Mouse (Mus musculus): ENCODE data around the gene Bcdin3d. TPM values are rescaled to one million over a fixed set of nuclear protein-coding genes. Genes with fewer than 3 reads are reported as not detected.
A peak's percentile ranks its signal among the peaks of the same experiment; 100 is the strongest.

Bcdin3d gene
- polyA plus RNA-seq, 1 experiment from 2014 or later: 16.1 TPM

DNA sequence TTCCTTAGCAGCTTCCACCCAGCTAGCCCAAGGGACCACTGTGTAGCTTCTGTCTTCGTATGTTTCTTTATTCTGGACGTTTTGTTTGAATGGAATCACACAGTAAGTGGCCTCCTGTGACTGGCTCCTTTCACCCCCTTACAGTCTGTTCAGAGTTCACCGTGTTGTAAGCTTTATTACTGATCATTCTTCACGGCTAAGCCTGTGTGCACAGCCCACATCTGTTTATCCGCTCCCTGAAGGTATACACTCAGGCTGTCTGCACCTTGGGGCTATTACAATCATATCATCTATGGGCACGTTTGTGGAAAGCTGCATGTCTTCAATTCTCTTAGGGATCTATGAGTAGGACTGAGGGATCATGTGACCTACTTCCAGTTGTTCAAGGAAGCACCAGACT lies 29.0 kb downstream of the Bcdin3d start:
- Histone ChIP-seq H3K27ac (no peak overlapping the region), H3K4me1 (replicated peaks; ENCODE audit: insufficient read depth, low read length) (peaks cover 28% of the 10 kb centered on the region), H3K9me3 (replicated peaks; ENCODE audit: low read length) (no peaks in the 10 kb centered on the region), H3K9ac (ENCODE audit: low read depth, low read length) (no peak overlapping the region), H3K27me3 (ENCODE audit: insufficient read depth, low read length) (no peaks in the 10 kb centered on the region), H3K4me2 (ENCODE audit: low read length) (no peak overlapping the region), H3K36me3 (ENCODE audit: insufficient read depth, low read length) (no peaks in the 10 kb centered on the region), H3K4me3 (replicated peaks; ENCODE audit: low read depth, low read length) (no peak overlapping the region)
- ATAC-seq (replicated peaks; ENCODE audit: low FRiP score, low read depth) (no peak), DNase-seq (ENCODE audit: low spot score) (no peak)
- no peak for TF ChIP-seq CTCF (IDR thresholded peaks at IDR 0.05; ENCODE audit: low read depth)
- 63% methylated on average over 6 of the region's 6 CpGs for WGBS

DNA sequence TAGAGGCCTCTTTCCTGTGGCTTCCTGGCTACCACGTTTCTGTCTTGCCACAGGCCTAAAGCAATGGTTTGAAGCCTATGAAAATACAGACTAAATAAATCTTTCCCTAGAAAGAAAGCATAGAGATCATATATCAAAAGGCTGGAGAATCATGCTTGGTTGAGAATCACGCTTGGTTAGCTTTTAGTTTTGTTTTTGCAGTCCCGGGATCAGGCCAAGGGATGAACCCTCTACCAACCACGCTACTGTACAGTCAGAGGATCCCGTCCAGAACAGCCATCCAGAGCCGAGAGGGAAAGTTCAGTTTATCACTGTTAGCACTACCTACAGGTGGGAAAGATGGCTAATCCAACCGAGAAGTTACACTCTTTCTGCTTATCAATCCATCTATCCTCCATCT lies 32.2 kb downstream of the Bcdin3d start:
- peak; percentile 83 for DNase-seq (ENCODE audit: low spot score)

DNA sequence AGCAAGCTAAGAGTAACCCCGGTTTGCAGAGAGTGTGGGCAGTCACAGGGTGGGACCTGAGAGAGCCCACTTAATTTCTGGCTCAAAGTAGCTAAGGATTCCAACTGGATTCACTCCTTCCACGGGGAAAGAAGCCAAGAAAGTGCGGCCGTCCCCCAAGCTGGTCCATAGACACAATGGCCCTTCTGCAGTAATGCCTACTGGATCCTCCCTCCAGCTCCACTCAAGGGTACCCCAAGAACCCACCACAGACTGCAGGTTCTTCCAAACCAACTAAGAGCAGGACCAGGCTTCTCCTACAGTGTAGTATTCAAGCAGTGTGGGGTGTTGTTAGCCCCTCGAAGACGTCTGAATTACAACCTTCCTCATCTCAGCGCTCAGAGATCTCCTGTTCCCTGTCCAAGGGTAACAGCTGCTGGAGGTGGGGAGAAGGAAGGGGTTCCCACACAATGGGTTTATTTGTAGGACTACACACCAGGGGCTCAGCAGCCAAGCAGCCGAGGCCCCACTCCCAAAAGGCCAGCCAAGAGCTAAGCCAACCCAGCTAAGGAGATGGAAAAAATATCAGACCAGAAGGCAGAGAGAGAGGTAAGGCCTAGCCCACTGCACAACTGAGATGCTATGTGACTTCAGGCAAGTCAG lies 33.6 kb downstream of the Bcdin3d start:
- no peak for TF ChIP-seq CTCF (IDR thresholded peaks at IDR 0.05; ENCODE audit: low read depth)
- Histone ChIP-seq H3K27ac (peak overlapping the region; percentile 36; the same call in 1 of the 2 replicates), H3K4me3 (replicated peaks; ENCODE audit: low read depth, low read length) (no peak overlapping the region), H3K36me3 (ENCODE audit: insufficient read depth, low read length) (0 out of 2 replicates have a peak, but pooled peaks cover 3% of the 10 kb centered on the region), H3K27me3 (ENCODE audit: insufficient read depth, low read length) (no peaks in the 10 kb centered on the region), H3K9ac (ENCODE audit: low read depth, low read length) (no peak overlapping the region), H3K9me3 (replicated peaks; ENCODE audit: low read length) (no peaks in the 10 kb centered on the region), H3K4me1 (replicated peaks; ENCODE audit: insufficient read depth, low read length) (peaks cover 27% of the 10 kb centered on the region), H3K4me2 (ENCODE audit: low read length) (no peak overlapping the region)
- DNase-seq (ENCODE audit: low spot score): no peak
- no peak for ATAC-seq (replicated peaks; ENCODE audit: low FRiP score, low read depth)
- 50% methylated on average over 8 of the region's 8 CpGs for WGBS

More for the DNA sequence above, 32.2 kb downstream of the Bcdin3d start:
- 27% methylated on average over 7 of the region's 7 CpGs for WGBS
- Histone ChIP-seq H3K4me1 (replicated peaks; ENCODE audit: insufficient read depth, low read length) (peaks cover 27% of the 10 kb centered on the region), H3K36me3 (ENCODE audit: insufficient read depth, low read length) (0 out of 2 replicates have a peak, but pooled peaks cover 3% of the 10 kb centered on the region), H3K27me3 (ENCODE audit: insufficient read depth, low read length) (no peaks in the 10 kb centered on the region), H3K27ac (0 out of 2 replicates have a peak overlapping the region, but pooled peaks have one; percentile 5), H3K4me2 (ENCODE audit: low read length) (no peak overlapping the region), H3K4me3 (replicated peaks; ENCODE audit: low read depth, low read length) (no peak overlapping the region), H3K9me3 (replicated peaks; ENCODE audit: low read length) (no peaks in the 10 kb centered on the region), H3K9ac (ENCODE audit: low read depth, low read length) (no peak overlapping the region)
- ATAC-seq (replicated peaks; ENCODE audit: low FRiP score, low read depth): no peak
- TF ChIP-seq CTCF (IDR thresholded peaks at IDR 0.05; ENCODE audit: low read depth): no peak

DNA sequence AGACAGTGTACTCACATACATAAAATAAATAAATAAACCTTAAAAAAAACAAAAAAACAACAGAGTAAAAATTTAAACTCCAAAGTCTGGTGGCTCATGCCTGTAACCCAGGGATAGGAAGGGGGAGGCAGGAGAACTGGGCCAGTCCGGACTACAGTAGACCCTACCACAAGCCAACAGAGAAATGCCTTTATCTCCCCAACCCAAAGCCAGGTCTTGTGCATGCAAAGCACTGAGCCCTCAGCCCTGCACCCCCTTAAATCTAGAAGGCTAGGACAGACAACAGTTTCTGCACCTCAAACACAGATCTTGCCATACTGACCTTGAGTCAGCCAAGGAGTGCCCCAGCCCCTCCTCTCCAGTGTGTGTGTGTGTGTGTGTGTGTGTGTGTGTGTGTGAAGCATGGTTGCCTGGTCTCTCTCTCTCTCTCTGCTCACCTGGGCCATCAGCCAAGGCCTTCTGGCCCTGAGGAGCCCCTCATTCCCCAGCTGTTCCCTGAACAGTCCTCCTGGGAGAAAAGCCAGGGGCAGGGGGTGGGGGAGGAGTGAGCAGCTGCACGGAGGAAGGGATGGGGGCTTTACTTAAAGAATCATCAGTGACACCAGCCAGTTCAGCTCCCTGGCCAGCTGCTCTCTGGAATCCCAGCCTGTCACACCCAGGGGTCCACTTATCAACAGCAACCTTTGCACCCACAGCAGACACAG lies 34.3 kb downstream of the Bcdin3d start:
- no peak overlapping the region for H3K4me3 ChIP-seq (replicated peaks; ENCODE audit: low read depth, low read length)
- 45% methylated on average over 2 of the region's 2 CpGs for WGBS
- no peak for ATAC-seq (replicated peaks; ENCODE audit: low FRiP score, low read depth)
- no peak overlapping the region for H3K4me2 ChIP-seq (ENCODE audit: low read length)
- H3K9ac ChIP-seq (ENCODE audit: low read depth, low read length): no peak overlapping the region
- H3K4me1 ChIP-seq (replicated peaks; ENCODE audit: insufficient read depth, low read length): peaks cover 27% of the 10 kb centered on the region
- no peaks in the 10 kb centered on the region for H3K27me3 ChIP-seq (ENCODE audit: insufficient read depth, low read length)
- H3K9me3 ChIP-seq (replicated peaks; ENCODE audit: low read length): no peaks in the 10 kb centered on the region
- H3K36me3 ChIP-seq (ENCODE audit: insufficient read depth, low read length): 0 out of 2 replicates have a peak, but pooled peaks cover 3% of the 10 kb centered on the region
- no peak for TF ChIP-seq CTCF (IDR thresholded peaks at IDR 0.05; ENCODE audit: low read depth)
- H3K27ac ChIP-seq: 0 out of 2 replicates have a peak overlapping the region, but pooled peaks have one; percentile 36
- DNase-seq (ENCODE audit: low spot score): peak; percentile 61

DNA sequence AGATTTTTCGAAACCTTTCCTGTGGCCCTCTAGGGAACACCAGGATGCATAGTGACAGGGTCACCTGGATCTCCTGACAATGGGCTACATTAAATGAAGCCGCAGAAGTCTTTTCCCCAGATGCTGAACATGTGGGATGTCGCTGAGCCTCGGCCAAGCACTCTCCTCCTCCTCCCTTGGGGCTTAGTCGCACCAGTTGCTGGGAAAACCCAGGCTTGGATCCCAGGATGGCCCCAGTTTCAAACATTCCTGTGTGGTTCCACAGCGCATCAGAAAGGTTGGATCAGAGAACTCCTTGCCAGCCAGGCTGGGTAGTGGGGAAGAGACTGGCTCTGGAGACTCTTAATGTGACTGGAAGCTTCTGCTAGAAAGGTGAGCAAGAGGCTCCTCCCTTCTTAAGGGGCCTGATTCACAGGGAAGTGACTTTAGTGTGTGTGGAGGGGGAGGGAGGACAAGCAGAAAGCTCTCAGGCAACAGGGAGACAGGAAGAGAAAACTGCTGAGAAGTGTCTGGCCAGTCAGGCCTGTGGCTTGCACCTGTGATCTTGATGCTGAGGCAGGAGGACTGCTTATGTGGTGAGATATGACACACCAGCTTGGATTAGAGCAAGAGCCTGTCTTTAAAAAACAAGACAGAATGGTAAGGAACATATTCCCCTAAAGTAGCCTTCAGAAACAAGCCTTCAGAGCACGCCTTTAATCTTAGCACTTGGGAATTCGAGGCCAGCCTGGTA lies 35.4 kb downstream of the Bcdin3d start:
- Histone ChIP-seq H3K9me3 (replicated peaks; ENCODE audit: low read length) (no peaks in the 10 kb centered on the region), H3K27me3 (ENCODE audit: insufficient read depth, low read length) (no peaks in the 10 kb centered on the region), H3K4me3 (replicated peaks; ENCODE audit: low read depth, low read length) (no peak overlapping the region), H3K27ac (no peak overlapping the region), H3K9ac (ENCODE audit: low read depth, low read length) (no peak overlapping the region), H3K4me2 (ENCODE audit: low read length) (no peak overlapping the region), H3K4me1 (replicated peaks; ENCODE audit: insufficient read depth, low read length) (peaks cover 27% of the 10 kb centered on the region), H3K36me3 (ENCODE audit: insufficient read depth, low read length) (0 out of 2 replicates have a peak, but pooled peaks cover 3% of the 10 kb centered on the region)
- TF ChIP-seq CTCF (IDR thresholded peaks at IDR 0.05; ENCODE audit: low read depth): no peak
- ATAC-seq (replicated peaks; ENCODE audit: low FRiP score, low read depth): no peak
- no peak for DNase-seq (ENCODE audit: low spot score)
- 72% methylated on average over 8 of the region's 8 CpGs for WGBS

GRCm38 (mm10) chr15:99433913-99434312 lies 40.6 kb downstream of the Bcdin3d start:
- no peak for DNase-seq (ENCODE audit: low spot score)
- Histone ChIP-seq H3K4me1 (replicated peaks; ENCODE audit: insufficient read depth, low read length) (peaks cover 15% of the 10 kb centered on the region), H3K4me3 (replicated peaks; ENCODE audit: low read depth, low read length) (no peak overlapping the region), H3K9me3 (replicated peaks; ENCODE audit: low read length) (no peaks in the 10 kb centered on the region), H3K27me3 (ENCODE audit: insufficient read depth, low read length) (no peaks in the 10 kb centered on the region), H3K4me2 (ENCODE audit: low read length) (no peak overlapping the region), H3K27ac (no peak overlapping the region), H3K9ac (ENCODE audit: low read depth, low read length) (no peak overlapping the region), H3K36me3 (ENCODE audit: insufficient read depth, low read length) (0 out of 2 replicates have a peak, but pooled peaks cover 9% of the 10 kb centered on the region)
- no peak for TF ChIP-seq CTCF (IDR thresholded peaks at IDR 0.05; ENCODE audit: low read depth)
- WGBS: 66% methylated on average over 10 of the region's 12 CpGs
- ATAC-seq (replicated peaks; ENCODE audit: low FRiP score, low read depth): no peak

Measured in kidney, postnatal 0 days (tissue).